Mouse (Mus musculus): ENCODE data around the gene Zfp422. TPM values are rescaled to one million over a fixed set of nuclear protein-coding genes. Genes with fewer than 3 reads are reported as not detected.

Gene Zfp422
- total RNA-seq (2021): 10 to 100 TPM; 21.9 to 24.4 TPM

DNA sequence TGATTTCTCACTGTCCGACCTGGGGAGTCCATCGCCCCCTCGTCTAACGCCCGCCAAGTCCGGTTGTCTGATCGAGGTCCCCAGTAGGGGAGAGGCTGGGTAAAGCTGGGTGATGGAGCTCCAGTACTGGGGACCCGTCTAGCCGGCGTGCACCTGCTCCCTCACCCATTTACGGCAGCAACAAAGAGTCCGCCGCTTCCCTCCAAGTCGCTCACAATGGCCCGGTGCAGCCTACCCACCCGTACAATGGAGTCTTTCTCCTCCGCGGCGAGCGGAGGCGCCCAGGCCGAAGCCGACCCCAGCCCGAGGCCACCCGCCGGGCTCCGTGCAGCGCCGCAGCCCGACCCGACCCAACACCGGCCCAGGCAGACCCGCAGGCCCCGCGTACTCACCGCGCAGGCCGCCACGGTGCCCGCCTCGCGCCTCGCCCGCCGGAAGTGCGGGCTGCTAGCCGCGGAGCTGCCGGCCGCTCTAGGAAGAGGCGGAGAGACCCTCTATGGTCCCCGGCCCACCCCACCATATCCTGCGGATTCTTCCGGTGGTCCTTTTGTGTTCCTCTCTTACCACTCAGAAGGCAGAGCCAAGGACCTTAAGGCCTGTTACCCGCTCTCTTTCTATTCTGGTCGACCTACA, at the start of gene Zfp422:
Zfp422 (minus strand) TSS at position 461 of the 633 bp plus-strand sequence.
- DNase-seq (ENCODE audit: extremely low spot score in 1 of 2, low spot score in 1 of 2): peak; percentile 60 to 64

DNA sequence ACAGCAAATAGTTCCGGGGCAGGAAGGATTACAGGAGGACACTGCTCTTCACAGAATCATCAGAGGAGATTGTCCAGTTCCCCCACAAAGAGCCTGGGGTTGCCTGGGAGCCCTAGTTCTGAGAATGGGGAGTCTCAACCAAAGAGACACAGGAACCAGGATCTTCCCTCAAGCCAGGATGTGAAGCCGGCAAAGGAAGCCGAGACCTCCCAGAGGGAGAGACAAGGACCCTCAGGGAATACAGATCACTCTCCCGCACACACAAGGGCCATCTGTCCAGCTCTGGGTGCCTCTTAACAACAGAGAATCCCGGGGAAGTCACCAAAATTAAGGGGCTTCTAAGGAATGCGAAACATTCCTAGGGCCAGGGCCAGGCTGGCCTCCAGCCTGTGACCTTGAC, 48.5 kb upstream of the Zfp422 start:
- DNase-seq (ENCODE audit: extremely low spot score in 1 of 2, low spot score in 1 of 2): no peak

DNA sequence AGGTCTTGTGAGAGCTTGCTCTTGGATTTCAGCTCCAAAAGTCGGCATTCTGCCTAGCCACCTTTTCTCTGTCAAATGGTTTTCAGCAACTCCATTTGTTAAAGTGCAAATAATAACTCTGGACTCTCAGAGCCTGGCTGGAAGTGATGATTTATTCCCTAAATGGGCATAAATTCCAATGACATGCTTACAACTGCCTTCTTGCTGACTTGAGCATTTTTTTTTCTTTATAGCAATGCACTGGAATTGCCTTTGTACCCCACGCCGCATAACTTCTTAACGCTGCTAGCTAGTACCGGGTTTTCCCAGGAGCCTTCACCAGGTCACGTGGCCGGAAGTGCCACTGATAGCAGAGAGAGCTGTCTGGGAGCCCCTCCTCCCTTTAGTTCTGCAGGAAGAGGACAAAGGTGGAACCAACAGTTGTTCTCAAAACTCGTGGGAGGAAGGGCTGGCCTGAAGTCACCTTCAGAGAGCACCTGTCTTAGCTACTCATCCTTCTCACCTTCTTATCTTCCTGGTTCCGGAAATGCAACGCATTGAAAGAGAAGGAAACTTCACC, 47.6 kb upstream of the Zfp422 start:
- no peak for DNase-seq (ENCODE audit: extremely low spot score in 1 of 2, low spot score in 1 of 2)

GRCm38 (mm10) chr6:116674283-116674886, 45.6 kb upstream of the Zfp422 start:
- no peak for DNase-seq (ENCODE audit: extremely low spot score in 1 of 2, low spot score in 1 of 2)

GRCm38 (mm10) chr6:116673471-116674282, 44.9 kb upstream of the Zfp422 start, which contains the start of gene Rassf4:
Gene Rassf4, minus strand, starts transcription at chr6:116673952.
- DNase-seq (ENCODE audit: extremely low spot score in 1 of 2, low spot score in 1 of 2): peak; percentile 51 to 52

DNA sequence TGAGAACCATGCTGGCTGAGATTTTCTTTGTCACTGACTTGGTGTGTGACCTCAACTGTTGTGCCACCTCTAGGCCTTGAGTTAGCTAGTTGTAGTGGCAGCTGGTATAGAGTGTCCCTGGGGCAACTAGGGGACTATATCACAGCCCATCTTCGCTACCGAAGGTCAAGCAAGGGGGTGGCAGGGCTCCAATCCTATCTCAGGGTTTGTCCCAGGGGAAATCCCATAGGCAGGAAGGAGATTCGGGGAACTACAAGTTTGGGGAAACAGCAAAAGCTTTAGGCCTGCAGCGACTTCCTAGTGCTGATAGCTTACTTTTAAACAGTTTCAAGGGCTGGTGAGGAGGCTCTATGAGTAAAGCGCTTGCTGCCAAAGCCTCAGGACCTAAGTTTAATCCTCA, 43.5 kb upstream of the Zfp422 start:
- DNase-seq (ENCODE audit: extremely low spot score in 1 of 2, low spot score in 1 of 2): no peak

DNA sequence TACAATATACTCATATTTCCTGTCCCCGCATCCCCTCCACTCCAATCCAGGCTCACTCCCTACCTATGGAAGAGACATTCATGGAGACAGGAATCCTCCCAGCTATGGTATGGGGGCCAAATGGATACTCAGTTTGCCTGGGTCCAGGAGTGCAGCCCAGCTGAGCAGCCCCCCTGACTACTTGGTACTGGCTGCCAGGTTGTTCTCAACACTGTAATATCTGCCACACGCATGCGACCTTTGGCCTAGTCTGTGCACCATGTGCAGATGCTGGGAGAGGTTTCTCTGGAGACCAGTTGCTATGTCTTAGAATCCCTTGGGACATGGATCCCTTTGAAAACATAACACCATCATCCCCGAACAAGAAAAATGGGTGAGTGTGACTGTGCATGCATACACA, 43.0 kb upstream of the Zfp422 start:
- DNase-seq (ENCODE audit: extremely low spot score in 1 of 2, low spot score in 1 of 2): no peak

- DNase-seq (ENCODE audit: extremely low spot score in 1 of 2, low spot score in 1 of 2): no peak
Measured at GRCm38 (mm10) chr6:116671031-116671430, 42.2 kb upstream of the Zfp422 start.

DNA sequence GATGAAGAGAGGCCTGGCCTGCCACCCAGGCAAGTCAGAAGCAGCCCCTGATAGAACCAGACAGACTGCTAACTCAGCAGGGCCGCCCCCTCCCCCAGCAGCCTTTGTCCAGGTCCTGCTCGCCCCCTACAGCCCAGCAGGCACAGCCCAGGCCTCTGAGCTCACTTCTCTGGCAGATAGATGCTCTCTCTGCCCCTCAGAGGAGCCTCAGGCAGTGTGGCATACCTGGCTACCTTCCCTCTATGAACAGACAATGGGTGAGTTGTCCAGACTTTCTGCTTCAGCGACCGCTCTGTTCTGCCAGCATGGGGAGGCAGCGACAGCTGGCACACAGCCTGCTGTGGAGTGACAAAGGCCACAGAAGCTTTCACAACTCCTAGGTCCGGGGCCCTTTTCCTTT, 41.3 kb upstream of the Zfp422 start:
- DNase-seq (ENCODE audit: extremely low spot score in 1 of 2, low spot score in 1 of 2): no peak

DNA sequence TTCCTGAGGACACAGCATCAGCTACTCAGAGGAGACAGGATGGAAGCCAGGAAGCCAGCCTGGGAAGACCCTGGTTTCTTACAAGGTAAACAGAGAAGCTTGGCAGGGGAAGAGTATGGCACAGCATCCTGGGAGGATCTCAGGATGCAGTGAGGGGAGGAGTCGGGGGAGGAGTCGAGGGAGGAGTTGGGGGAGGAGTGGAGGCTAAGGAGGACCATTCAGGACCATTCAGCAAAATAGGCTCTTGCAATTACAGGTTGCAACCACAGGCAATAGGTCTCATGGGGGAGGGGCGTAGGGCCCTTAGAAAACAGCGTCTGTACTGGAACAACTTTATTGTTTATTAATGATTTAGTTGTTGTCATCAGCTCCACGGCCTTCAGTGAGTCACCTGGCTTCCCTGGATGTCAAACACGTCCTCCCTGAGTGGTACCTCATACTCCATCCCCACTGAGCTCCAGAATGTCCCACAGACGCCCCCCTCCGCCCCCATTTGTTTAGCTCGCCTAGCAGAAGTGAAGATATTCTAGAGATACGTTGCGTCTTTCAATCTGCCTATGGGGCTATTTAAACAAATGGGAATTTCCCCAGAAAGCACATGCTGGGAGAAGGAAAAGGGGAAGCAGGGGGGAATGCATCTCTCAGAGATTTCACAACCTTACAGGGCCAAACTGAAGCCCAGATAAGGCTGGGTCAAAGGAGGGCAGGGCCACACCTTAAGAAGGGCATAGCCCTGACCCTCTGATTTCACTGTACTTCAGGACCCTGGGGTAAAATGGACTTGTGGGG, 40.1 kb upstream of the Zfp422 start:
- no peak for DNase-seq (ENCODE audit: extremely low spot score in 1 of 2, low spot score in 1 of 2)

GRCm38 (mm10) chr6:116667382-116667781, 38.6 kb upstream of the Zfp422 start:
- DNase-seq (ENCODE audit: extremely low spot score in 1 of 2, low spot score in 1 of 2): no peak

- DNase-seq (ENCODE audit: extremely low spot score in 1 of 2, low spot score in 1 of 2): no peak
Measured at GRCm38 (mm10) chr6:116666892-116667291, 38.1 kb upstream of the Zfp422 start.

GRCm38 (mm10) chr6:116666085-116666750, 37.4 kb upstream of the Zfp422 start:
- no peak for DNase-seq (ENCODE audit: extremely low spot score in 1 of 2, low spot score in 1 of 2)

DNA sequence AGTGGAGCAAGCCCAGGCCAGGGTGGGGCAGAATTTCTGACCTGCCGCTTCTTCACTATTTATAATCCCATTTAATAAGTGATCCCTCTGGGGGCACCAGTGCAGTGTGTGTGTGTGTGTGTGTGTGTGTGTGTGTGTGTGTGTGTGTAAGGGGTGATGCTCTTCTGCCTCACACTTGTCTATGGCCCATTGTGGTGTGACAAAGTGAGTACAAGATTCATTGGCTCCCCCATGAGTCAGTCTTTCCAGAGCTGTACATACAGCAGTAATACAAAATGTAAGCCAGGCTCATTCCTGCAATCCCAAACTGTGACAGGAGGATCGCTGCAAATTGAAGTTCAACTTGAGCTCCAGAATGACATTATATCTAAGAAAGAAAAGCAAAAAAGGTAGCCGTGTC, 36.0 kb upstream of the Zfp422 start:
- DNase-seq (ENCODE audit: extremely low spot score in 1 of 2, low spot score in 1 of 2): no peak

GRCm38 (mm10) chr6:116664031-116664430, 35.2 kb upstream of the Zfp422 start:
- no peak for DNase-seq (ENCODE audit: extremely low spot score in 1 of 2, low spot score in 1 of 2)

DNA sequence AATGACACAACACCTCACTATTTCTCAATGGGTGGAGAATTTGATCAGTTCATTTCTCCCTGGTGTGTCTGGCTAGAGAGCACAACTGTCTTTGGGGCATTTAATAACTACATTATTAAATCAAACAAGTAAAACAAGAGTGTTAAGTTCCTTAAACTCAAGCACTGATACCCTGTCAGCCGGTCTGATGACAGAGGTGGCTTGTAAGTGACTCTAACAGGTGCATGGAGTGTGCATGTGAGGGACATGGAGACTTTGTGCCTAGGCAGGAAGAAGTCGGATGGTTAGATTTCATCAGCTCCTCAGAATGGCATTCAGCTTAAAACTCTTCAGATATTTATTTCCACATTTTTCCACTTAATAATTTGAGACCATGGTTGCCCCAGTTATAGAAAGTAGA, 34.6 kb upstream of the Zfp422 start:
- no peak for DNase-seq (ENCODE audit: extremely low spot score in 1 of 2, low spot score in 1 of 2)

DNA sequence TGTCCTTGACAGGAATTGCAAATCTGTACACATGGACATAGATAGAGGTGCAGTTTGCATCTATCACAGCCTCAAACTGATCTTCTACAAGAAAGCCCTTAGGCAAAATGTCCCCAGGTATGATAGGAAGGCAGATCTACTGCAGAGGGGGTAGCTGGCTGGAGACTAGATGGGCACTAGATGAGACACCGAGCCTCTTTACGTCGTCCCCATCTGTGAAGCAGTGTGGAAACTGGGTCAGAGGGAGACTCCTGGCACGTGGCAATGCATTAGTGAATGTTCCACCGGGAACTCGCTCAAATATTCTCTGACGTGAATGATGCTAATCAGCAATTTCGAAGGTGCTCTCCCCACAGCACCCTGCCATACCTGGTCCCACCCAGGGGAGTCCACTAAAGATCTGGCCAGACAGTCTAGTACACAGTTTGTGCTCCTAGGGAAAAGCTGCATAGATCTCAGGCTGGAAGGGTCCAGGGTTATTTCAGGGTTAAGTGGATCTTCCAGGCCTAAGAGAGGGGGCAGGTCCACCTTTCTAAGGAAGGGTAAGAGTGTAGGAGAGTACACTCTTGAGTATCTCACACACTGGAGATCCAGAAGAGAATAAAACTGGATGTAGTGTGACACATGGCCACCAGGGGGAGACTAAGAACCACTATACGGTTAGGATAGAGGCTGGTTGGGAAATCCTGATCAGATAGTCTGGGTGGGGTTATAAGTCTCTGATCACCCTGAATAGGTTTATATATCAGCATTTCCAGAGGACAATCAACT, 25.1 kb upstream of the Zfp422 start:
- DNase-seq (ENCODE audit: extremely low spot score in 1 of 2, low spot score in 1 of 2): peak; percentile 33 to 78

DNA sequence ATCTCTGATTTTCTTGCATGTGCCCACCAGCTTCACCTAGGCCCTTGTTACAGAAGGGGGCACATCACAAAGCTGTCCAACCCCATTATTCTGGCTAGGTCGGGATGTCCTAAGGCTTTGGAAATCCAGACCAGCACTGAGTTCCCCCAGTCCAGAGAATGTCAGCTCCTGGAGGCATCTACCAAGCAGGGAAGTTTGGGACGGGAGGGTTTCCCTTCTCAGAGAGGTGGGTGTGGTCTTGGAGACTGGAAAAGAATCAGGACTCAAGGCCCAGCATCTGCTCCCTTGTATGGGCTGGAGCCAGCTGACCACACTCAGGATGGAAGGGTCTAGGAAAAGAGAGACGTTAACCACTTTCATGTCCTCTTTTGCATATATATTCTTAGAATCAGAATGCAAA, 24.4 kb upstream of the Zfp422 start:
- DNase-seq (ENCODE audit: extremely low spot score in 1 of 2, low spot score in 1 of 2): no peak

GRCm38 (mm10) chr6:116651437-116652118, 22.8 kb upstream of the Zfp422 start:
- no peak for DNase-seq (ENCODE audit: extremely low spot score in 1 of 2, low spot score in 1 of 2)
